Mouse (Mus musculus): ENCODE data around the gene Tnxb.

DNA sequence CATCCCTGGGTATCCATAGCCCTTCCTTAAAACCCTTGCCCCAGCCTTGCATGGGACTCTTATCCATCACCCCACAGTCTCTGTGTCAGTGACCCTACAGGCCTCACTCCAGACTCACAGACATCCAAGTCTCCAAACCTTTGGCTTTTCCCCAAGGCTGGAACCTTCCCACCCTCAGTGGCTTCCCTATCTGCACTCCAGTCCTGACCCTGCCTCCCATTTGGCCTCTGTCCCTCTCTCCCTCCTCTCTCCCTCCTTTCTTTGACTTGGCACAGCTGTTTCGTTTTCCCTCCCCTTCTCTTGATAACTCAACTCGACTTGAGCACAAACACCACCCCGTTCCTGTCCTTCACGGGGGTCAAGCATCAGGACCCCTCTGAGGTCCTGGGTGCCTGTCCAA lies 20.1 kb downstream of the Tnxb start:
- TF ChIP-seq CTCF (conservative IDR thresholded peaks at IDR 0.05; ENCODE audit: low read length) (no peak), POU5F1 (IDR thresholded peaks at IDR 0.05; ENCODE audit: borderline replicate concordance, low read length) (no peak), NANOG (IDR thresholded peaks at IDR 0.05; ENCODE audit: borderline replicate concordance, low read length) (no peak)

Measured in E14TG2a.4 (cell line).